Mouse (Mus musculus) heart, adult 2 months (tissue): ENCODE results near the gene Dtd1. TPM values are rescaled to one million over a fixed set of nuclear protein-coding genes. Genes with fewer than 3 reads are reported as not detected.

Experiments
- DNase-seq, 2 experiments: peaks; one replicate each; pipeline ENCODE4 v3.0.0; 2021
- H3K27ac ChIP-seq: fragments of 200-600 bp; 2 replicates; pipeline ENCODE4 v1.8.1; 2022
- H3K27me3 ChIP-seq: fragments of 200-500 bp; 2 replicates; pipeline ENCODE4 v1.6.1; 2012; ENCODE audit warnings: mild to moderate bottlenecking, low read length, inconsistent platforms, mixed read lengths; ENCODE audit not compliant: control insufficient read depth, insufficient read depth
- H3K36me3 ChIP-seq: fragments of 200-500 bp; 2 replicates; pipeline ENCODE4 v1.6.1; 2012; ENCODE audit warnings: low read length, inconsistent platforms; ENCODE audit not compliant: control insufficient read depth, insufficient read depth
- H3K4me1 ChIP-seq: fragments of 200-500 bp; 2 replicates; pipeline ENCODE4 v1.6.1; 2011; ENCODE audit warnings: low read length; ENCODE audit not compliant: control insufficient read depth, insufficient read depth
- H3K4me3 ChIP-seq: fragments of 200-600 bp; 2 replicates; pipeline ENCODE4 v1.8.1; 2022
- H3K79me2 ChIP-seq: fragments of 200-500 bp; replicated peaks from 2 replicates; pipeline ENCODE4 v1.6.1; 2012; ENCODE audit warnings: mild to moderate bottlenecking, inconsistent platforms, low read length, moderate library complexity, mixed read lengths; ENCODE audit not compliant: control insufficient read depth, insufficient read depth
- H3K9ac ChIP-seq: fragments of 200-500 bp; 2 replicates; pipeline ENCODE4 v1.6.1; 2012; ENCODE audit warnings: low read depth, mild to moderate bottlenecking, control low read depth, inconsistent platforms, low read length, mixed read lengths
- CTCF ChIP-seq: fragments of 200-600 bp; IDR thresholded peaks from 2 replicates; pipeline ENCODE4 v1.8.1; 2022; ENCODE audit warnings: antibody characterized with exemption, mild to moderate bottlenecking, moderate library complexity
- EP300 ChIP-seq: fragments of 200-500 bp; IDR thresholded peaks from 2 replicates; pipeline ENCODE4 v1.6.1; 2011; ENCODE audit warnings: low read depth, low read length, control low read depth; ENCODE audit not compliant: insufficient read depth
- POLR2A ChIP-seq: fragments of 200-500 bp; IDR thresholded peaks from 2 replicates; pipeline ENCODE4 v1.6.1; 2011; ENCODE audit warnings: mild to moderate bottlenecking, low read depth, low read length, control low read depth; ENCODE audit not compliant: insufficient read depth
- WGBS: fragments of 180-500 bp; shearing (Covaris S2); methylation state at CpG from one replicate; pipeline ENCODE4 v1.1.7; 2018; 5-methylcytosine and 5-hydroxymethylcytosine counted together
- intact Hi-C: fragments of 180-260 bp; cut with DNase I; formaldehyde crosslinking; loops from one replicate; pipeline ENCODE4 v1.15.1; 2025
- polyA plus RNA-seq: library from polyadenylated mRNA; depleted of rRNA; stranded (reverse); fragments of >200 nt; gene quantifications from 2 replicates; pipeline ENCODE4 v1.2.3, GENCODE M21; 2012
- total RNA-seq, 2 experiments: library from RNA; stranded (reverse); gene quantifications; 2 replicates each; pipeline ENCODE4 v1.2.3; 2021

Gene Dtd1
- total and polyA plus RNA-seq, 3 experiments = 10.5 to 15.7 (median 13.9) TPM

- no peak overlapping the region for H3K9ac ChIP-seq
Observed at GRCm38 (mm10) chr2:144709704-144710103, 110.0 kb downstream of the Dtd1 start.

GRCm38 (mm10) chr2:144714596-144714995 lies 114.9 kb downstream of the Dtd1 start:
- TF ChIP-seq POLR2A (no peak), CTCF (no peak), EP300 (no peak)
- intact Hi-C loops = no loop called here
- WGBS = 37% methylated on average over 2 of the region's 2 CpGs

More at GRCm38 (mm10) chr2:144709704-144710103, 110.0 kb downstream of the Dtd1 start:
- no peaks in the 10 kb centered on the region for H3K36me3 ChIP-seq
- no peaks in the 10 kb centered on the region for H3K4me1 ChIP-seq
- DNase-seq = no peak
- TF ChIP-seq POLR2A (no peak), CTCF (no peak), EP300 (no peak)
- no peaks in the 10 kb centered on the region for H3K27me3 ChIP-seq
- H3K4me3 ChIP-seq = no peak overlapping the region
- 80% methylated on average over 2 of the region's 2 CpGs for WGBS
- intact Hi-C loops = no loop called here
- H3K79me2 ChIP-seq = no peaks in the 10 kb centered on the region
- no peak overlapping the region for H3K27ac ChIP-seq

GRCm38 (mm10) chr2:144715211-144715768 lies 115.6 kb downstream of the Dtd1 start:
- Histone ChIP-seq H3K79me2 (no peaks in the 10 kb centered on the region), H3K27ac (no peak overlapping the region), H3K36me3 (no peaks in the 10 kb centered on the region), H3K27me3 (no peaks in the 10 kb centered on the region), H3K4me1 (no peaks in the 10 kb centered on the region), H3K9ac (no peak overlapping the region), H3K4me3 (no peak overlapping the region)
- no peak for DNase-seq
- 79% methylated on average over 2 of the region's 2 CpGs for WGBS
- TF ChIP-seq POLR2A (no peak), EP300 (no peak), CTCF (no peak)
- intact Hi-C loops = no loop called here

More at GRCm38 (mm10) chr2:144714596-144714995, 114.9 kb downstream of the Dtd1 start:
- no peak overlapping the region for H3K4me3 ChIP-seq
- H3K27me3 ChIP-seq = no peaks in the 10 kb centered on the region
- H3K9ac ChIP-seq = no peak overlapping the region
- H3K4me1 ChIP-seq = no peaks in the 10 kb centered on the region
- DNase-seq = no peak
- H3K27ac ChIP-seq = no peak overlapping the region
- no peaks in the 10 kb centered on the region for H3K79me2 ChIP-seq
- no peaks in the 10 kb centered on the region for H3K36me3 ChIP-seq

- no peak overlapping the region for H3K27ac ChIP-seq
- no peak for DNase-seq
- no peaks in the 10 kb centered on the region for H3K4me1 ChIP-seq
- no peaks in the 10 kb centered on the region for H3K79me2 ChIP-seq
- 92% methylated on average over 5 of the region's 5 CpGs for WGBS
- TF ChIP-seq POLR2A = no peak
- no peak for TF ChIP-seq EP300
- TF ChIP-seq CTCF = no peak
- H3K9ac ChIP-seq = no peak overlapping the region
- intact Hi-C loops = no loop called here
- H3K4me3 ChIP-seq = no peak overlapping the region
- no peaks in the 10 kb centered on the region for H3K36me3 ChIP-seq
- H3K27me3 ChIP-seq = no peaks in the 10 kb centered on the region
Observed at GRCm38 (mm10) chr2:144716248-144716647, 116.6 kb downstream of the Dtd1 start.

GRCm38 (mm10) chr2:144718273-144718672 lies 118.6 kb downstream of the Dtd1 start:
- H3K27me3 ChIP-seq = no peaks in the 10 kb centered on the region
- TF ChIP-seq CTCF = no peak
- no peak for TF ChIP-seq POLR2A
- no peak for TF ChIP-seq EP300
- no peaks in the 10 kb centered on the region; the same call in 1 of the 2 replicates for H3K4me1 ChIP-seq
- H3K4me3 ChIP-seq = no peak overlapping the region
- no peaks in the 10 kb centered on the region for H3K79me2 ChIP-seq
- H3K27ac ChIP-seq = no peak overlapping the region
- intact Hi-C loops = no loop called here
- 60% methylated on average over 5 of the region's 5 CpGs for WGBS
- no peak for DNase-seq
- no peak overlapping the region for H3K9ac ChIP-seq
- H3K36me3 ChIP-seq = no peaks in the 10 kb centered on the region

GRCm38 (mm10) chr2:144719294-144719693 lies 119.6 kb downstream of the Dtd1 start:
- H3K4me3 ChIP-seq = no peak overlapping the region
- H3K9ac ChIP-seq = no peak overlapping the region
- DNase-seq = no peak
- intact Hi-C loops = no loop called here
- no peaks in the 10 kb centered on the region for H3K79me2 ChIP-seq
- H3K4me1 ChIP-seq = no peaks in the 10 kb centered on the region; the same call in 1 of the 2 replicates
- H3K36me3 ChIP-seq = no peaks in the 10 kb centered on the region
- TF ChIP-seq POLR2A (no peak), EP300 (no peak), CTCF (no peak)
- H3K27me3 ChIP-seq = no peaks in the 10 kb centered on the region
- WGBS = 91% methylated on average over 5 of the region's 5 CpGs
- H3K27ac ChIP-seq = no peak overlapping the region
